Mouse (Mus musculus) ES-E14 (cell line): Measurements from ENCODE around the gene Rps6kc1.
A peak's percentile ranks its signal among the peaks of the same experiment; 100 is the strongest.

ENCODE experiments used
- HCFC1 ChIP-seq: IDR thresholded peaks from 2 replicates; pipeline ENCODE4 v1.6.1; 2012; ENCODE audit warnings: low read length, inconsistent platforms, borderline replicate concordance; ENCODE audit not compliant: insufficient read depth
- ZC3H11A ChIP-seq: IDR thresholded peaks from 2 replicates; pipeline ENCODE4 v1.6.1; 2012; ENCODE audit warnings: low read depth, mild to moderate bottlenecking, inconsistent platforms, low read length, borderline replicate concordance

- TF ChIP-seq ZC3H11A: peak; percentile 82; the same call in 1 of the 2 replicates
- TF ChIP-seq HCFC1: no peak
Measured at GRCm38 (mm10) chr1:190944109-190944760, 32.7 kb upstream of the Rps6kc1 start.
